Mouse (Mus musculus) thymus, adult 2 months (tissue): ENCODE results near the gene Gpnmb.

Experiments
- CTCF ChIP-seq: fragments of 200-500 bp; IDR thresholded peaks from 2 replicates; pipeline ENCODE4 v1.5.1; 2012; ENCODE audit warnings: mild to moderate bottlenecking, control low read depth, low read length, moderate library complexity, borderline replicate concordance; ENCODE audit not compliant: control insufficient read depth, poor library complexity, insufficient read depth; ENCODE audit errors: extremely low read depth
- POLR2A ChIP-seq: fragments of 200-500 bp; IDR thresholded peaks from 2 replicates; pipeline ENCODE4 v1.6.1; 2012; ENCODE audit warnings: mild to moderate bottlenecking, low read length, control low read depth, moderate library complexity; ENCODE audit not compliant: control insufficient read depth, poor library complexity, insufficient read depth; ENCODE audit errors: extremely low read depth

DNA sequence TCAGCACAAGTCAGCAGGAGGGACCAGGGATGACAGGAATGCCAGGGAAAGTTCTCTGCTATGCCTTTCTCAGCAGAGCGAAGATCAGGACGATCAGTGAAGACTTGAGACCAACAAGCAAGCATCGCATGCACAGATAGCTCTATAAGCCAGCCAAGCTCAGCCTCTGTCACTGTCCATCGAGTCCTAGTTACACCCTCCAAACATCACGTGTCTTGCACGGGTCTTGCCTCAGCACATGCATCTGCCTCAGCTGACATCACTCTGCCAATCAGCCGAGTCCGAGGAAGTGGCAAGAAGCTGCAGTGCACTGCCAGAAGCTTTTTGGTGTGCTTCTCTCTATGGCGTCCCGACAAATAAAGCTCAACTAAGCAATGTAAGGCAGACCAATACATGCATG, 13.0 kb upstream of the Gpnmb start:
- no peak for TF ChIP-seq CTCF
- TF ChIP-seq POLR2A = no peak
